Mouse (Mus musculus) central nervous system, embryonic 18 days (tissue): ENCODE measurements around the gene Pole4. TPM values are rescaled to one million over a fixed set of nuclear protein-coding genes. Genes with fewer than 3 reads are reported as not detected.

ENCODE experiments used
- polyA plus RNA-seq: library from polyadenylated mRNA; depleted of rRNA; stranded (reverse); fragments of >200 nt; gene quantifications from 2 replicates; pipeline ENCODE4 v1.2.3, GENCODE M21; 2012; rRNA removed

Gene Pole4
- polyA plus RNA-seq: 65.4 and 67.0 TPM in 2 replicates

GRCm38 (mm10) chr6:82705221-82705620 lies at the start of gene Pole4:
TSS of gene Pole4 (minus strand) at chr6:82705365.

Other genes starting within 250 kb of the Pole4 start
- 2.3 and 2.4 TPM in 2 replicates for gene Hk2, start 69.1 kb upstream of the Pole4 start, polyA plus RNA-seq
- 30.8 and 31.4 TPM in 2 replicates for gene Sema4f, start 234.4 kb upstream of the Pole4 start, polyA plus RNA-seq
- 0.05 and 0.61 TPM in 2 replicates for gene M1ap, start 241.5 kb upstream of the Pole4 start, polyA plus RNA-seq